Mouse (Mus musculus): ENCODE measurements around the gene Wrap53.

- no peak for TF ChIP-seq CTCF (IDR thresholded peaks at IDR 0.05; ENCODE audit: low read depth)
- no peak for TF ChIP-seq EP300 (IDR thresholded peaks at IDR 0.05; ENCODE audit: low read depth)
Measured at GRCm38 (mm10) chr11:69606491-69606795, 26.4 kb upstream of the Wrap53 start.

Measured in heart, postnatal 0 days (tissue).